Mouse (Mus musculus) lung, adult 2 months (tissue): ENCODE results near the gene Scarb1.

Experiments
- CTCF ChIP-seq: fragments of 200-500 bp; IDR thresholded peaks from 2 replicates; pipeline ENCODE4 v1.5.1; 2011; ENCODE audit warnings: mild to moderate bottlenecking, low read length, control low read depth; ENCODE audit not compliant: insufficient read depth
- POLR2A ChIP-seq: fragments of 200-500 bp; IDR thresholded peaks from 2 replicates; pipeline ENCODE4 v1.6.1; 2011; ENCODE audit warnings: low read depth, mild to moderate bottlenecking, control low read depth, low read length, borderline replicate concordance; ENCODE audit errors: extremely low read depth

- no peak for TF ChIP-seq POLR2A
- TF ChIP-seq CTCF, result no peak
Observed at GRCm38 (mm10) chr5:125303055-125303454, 37.8 kb downstream of the Scarb1 start.
